Mouse (Mus musculus) lung, adult 2 months (tissue): ENCODE measurements around the gene Ccl5.

Experiments used
- CTCF ChIP-seq: fragments of 200-500 bp; IDR thresholded peaks from 2 replicates; pipeline ENCODE4 v1.5.1; 2011; ENCODE audit warnings: mild to moderate bottlenecking, low read length, control low read depth; ENCODE audit not compliant: insufficient read depth
- POLR2A ChIP-seq: fragments of 200-500 bp; IDR thresholded peaks from 2 replicates; pipeline ENCODE4 v1.6.1; 2011; ENCODE audit warnings: low read depth, mild to moderate bottlenecking, control low read depth, low read length, borderline replicate concordance; ENCODE audit errors: extremely low read depth

DNA sequence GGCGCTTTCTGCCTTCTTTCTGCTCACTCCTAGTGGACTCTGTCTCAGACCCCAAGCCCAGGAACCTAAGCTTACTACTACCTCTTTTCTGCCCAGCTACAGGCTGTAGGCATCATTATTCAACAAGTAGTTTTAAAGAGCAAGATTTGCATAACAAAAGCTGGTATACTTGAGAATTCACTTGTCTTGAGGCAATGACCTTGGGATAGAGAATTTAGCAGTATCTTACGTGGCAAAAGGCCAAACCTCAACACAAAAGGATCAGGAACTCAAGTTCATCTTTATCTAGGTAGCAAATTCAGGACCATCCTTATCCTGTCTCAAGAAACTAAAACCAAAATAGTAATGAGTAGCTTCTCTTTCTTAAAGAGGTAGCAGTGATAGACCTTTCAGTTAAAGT is 34.7 kb downstream of the Ccl5 start:
- TF ChIP-seq POLR2A (no peak), CTCF (no peak)
